Mouse (Mus musculus) embryonic facial prominence, embryonic 15.5 days (tissue): ENCODE data around the gene Son. TPM values are rescaled to one million over a fixed set of nuclear protein-coding genes. Genes with fewer than 3 reads are reported as not detected.
A peak's percentile ranks its signal among the peaks of the same experiment; 100 is the strongest.

Source experiments
- ATAC-seq: fragments of 200-750 bp; cut with Nextera tagmentation; 2 replicates; pipeline ENCODE4 v1.8.0; 2017; ENCODE audit warnings: low read depth, moderate TSS enrichment; ENCODE audit not compliant: insufficient number of reproducible peaks, low FRiP score, low TSS enrichment
- H3K27ac ChIP-seq: fragments of 300-500 bp; sonication (generic); replicated peaks from 2 replicates; pipeline ENCODE4 v1.5.1; 2015; ENCODE audit warnings: mild to moderate bottlenecking, inconsistent platforms
- H3K27me3 ChIP-seq: fragments of 300-500 bp; sonication (generic); 2 replicates; pipeline ENCODE4 v1.6.1; 2015; ENCODE audit warnings: inconsistent platforms
- H3K36me3 ChIP-seq: fragments of 300-500 bp; sonication (generic); 2 replicates; pipeline ENCODE4 v1.6.1; 2015; ENCODE audit warnings: mild to moderate bottlenecking, inconsistent platforms
- H3K4me1 ChIP-seq: fragments of 300-500 bp; sonication (generic); 2 replicates; pipeline ENCODE4 v1.6.1; 2015; ENCODE audit warnings: inconsistent platforms
- H3K4me2 ChIP-seq: fragments of 300-500 bp; sonication (generic); replicated peaks from 2 replicates; pipeline ENCODE4 v1.6.1; 2015; ENCODE audit warnings: mild to moderate bottlenecking, inconsistent platforms
- H3K4me3 ChIP-seq: fragments of 300-500 bp; sonication (generic); replicated peaks from 2 replicates; pipeline ENCODE4 v1.5.1; 2015; ENCODE audit warnings: mild to moderate bottlenecking, inconsistent platforms
- H3K9ac ChIP-seq: fragments of 300-500 bp; sonication (generic); 2 replicates; pipeline ENCODE4 v1.6.1; 2015; ENCODE audit warnings: inconsistent platforms
- H3K9me3 ChIP-seq: fragments of 300-500 bp; sonication (generic); replicated peaks from 2 replicates; pipeline ENCODE4 v1.6.1; 2016; ENCODE audit warnings: inconsistent platforms
- WGBS: fragments of 180-500 bp; shearing (Covaris S2); methylation state at CpG from one replicate; pipeline ENCODE4 v1.1.7; 2015; 5-methylcytosine and 5-hydroxymethylcytosine counted together
- polyA plus RNA-seq: library from polyadenylated mRNA; unstranded; fragments of >200 nt; fragmentation: Nextera tagmentation; extraction: Ambion mirVana; gene quantifications from 2 replicates; pipeline ENCODE4 v1.2.1, GENCODE M21; 2015

Gene Son
- polyA plus RNA-seq, 1 experiment from 2014 or later, result 125 TPM

GRCm38 (mm10) chr16:91618511-91619501, 28.5 kb upstream of the Son start, which contains the start of gene Dnajc28:
Gene Dnajc28, minus strand, starts transcription at chr16:91619026.
- 9% methylated on average over 39 of the region's 39 CpGs for WGBS
- peak; percentile 83 for ATAC-seq

GRCm38 (mm10) chr16:91620185-91620584, 27.1 kb upstream of the Son start:
- 0 out of 2 replicates have a peak, but pooled peaks cover 5% of the 10 kb centered on the region for H3K4me1 ChIP-seq
- no peak overlapping the region for H3K9ac ChIP-seq
- WGBS, result 87% methylated on average over 5 of the region's 5 CpGs
- H3K27ac ChIP-seq, result no peak overlapping the region
- no peaks in the 10 kb centered on the region for H3K9me3 ChIP-seq
- H3K4me3 ChIP-seq, result no peak overlapping the region
- H3K27me3 ChIP-seq, result no peaks in the 10 kb centered on the region
- ATAC-seq, result no peak
- H3K4me2 ChIP-seq, result no peak overlapping the region
- peaks cover 53% of the 10 kb centered on the region for H3K36me3 ChIP-seq

More at GRCm38 (mm10) chr16:91618511-91619501, 28.5 kb upstream of the Son start, which contains the start of gene Dnajc28:
- H3K4me1 ChIP-seq, result 0 out of 2 replicates have a peak, but pooled peaks cover 5% of the 10 kb centered on the region
- H3K4me2 ChIP-seq, result peak within 1 kb of the TSS; percentile 70
- H3K9me3 ChIP-seq, result no peaks in the 10 kb centered on the region
- H3K27me3 ChIP-seq, result no peaks in the 10 kb centered on the region
- peaks cover 41% of the 10 kb centered on the region for H3K36me3 ChIP-seq
- H3K27ac ChIP-seq, result no peak within 1 kb of the TSS
- H3K4me3 ChIP-seq, result peak within 1 kb of the TSS; percentile 61
- peak within 1 kb of the TSS; percentile 53 for H3K9ac ChIP-seq

- Histone ChIP-seq H3K27ac (no peak overlapping the region), H3K9ac (no peak overlapping the region), H3K27me3 (no peaks in the 10 kb centered on the region), H3K4me2 (no peak overlapping the region), H3K9me3 (no peaks in the 10 kb centered on the region), H3K4me1 (0 out of 2 replicates have a peak, but pooled peaks cover 5% of the 10 kb centered on the region), H3K36me3 (peaks cover 61% of the 10 kb centered on the region), H3K4me3 (no peak overlapping the region)
- 87% methylated on average over 11 of the region's 11 CpGs for WGBS
- ATAC-seq, result no peak
Observed at GRCm38 (mm10) chr16:91620991-91621390, 26.3 kb upstream of the Son start.

GRCm38 (mm10) chr16:91623074-91623473, 24.2 kb upstream of the Son start:
- 89% methylated on average over 9 of the region's 9 CpGs for WGBS

GRCm38 (mm10) chr16:91627831-91628230, 19.5 kb upstream of the Son start:
- 84% methylated on average over 7 of the region's 7 CpGs for WGBS
- Histone ChIP-seq H3K9ac (no peak overlapping the region), H3K4me1 (no peaks in the 10 kb centered on the region), H3K36me3 (peaks cover 92% of the 10 kb centered on the region), H3K27me3 (no peaks in the 10 kb centered on the region), H3K9me3 (no peaks in the 10 kb centered on the region), H3K4me2 (no peak overlapping the region), H3K27ac (no peak overlapping the region), H3K4me3 (no peak overlapping the region)
- no peak for ATAC-seq

More at GRCm38 (mm10) chr16:91623074-91623473, 24.2 kb upstream of the Son start:
- H3K4me1 ChIP-seq, result 0 out of 2 replicates have a peak, but pooled peaks cover 4% of the 10 kb centered on the region
- no peaks in the 10 kb centered on the region for H3K27me3 ChIP-seq
- H3K9me3 ChIP-seq, result no peaks in the 10 kb centered on the region
- H3K27ac ChIP-seq, result no peak overlapping the region
- no peak overlapping the region for H3K4me2 ChIP-seq
- H3K36me3 ChIP-seq, result peaks cover 79% of the 10 kb centered on the region
- ATAC-seq, result no peak
- no peak overlapping the region for H3K9ac ChIP-seq
- no peak overlapping the region for H3K4me3 ChIP-seq

- whole genome bisulfite sequencing, result 82% methylated on average over 3 of the region's 3 CpGs
- H3K27me3 ChIP-seq, result no peaks in the 10 kb centered on the region
- ATAC-seq, result no peak
- H3K36me3 ChIP-seq, result peaks cover 91% of the 10 kb centered on the region
- H3K27ac ChIP-seq, result no peak overlapping the region
- H3K9me3 ChIP-seq, result no peaks in the 10 kb centered on the region
- H3K9ac ChIP-seq, result no peak overlapping the region
- no peaks in the 10 kb centered on the region for H3K4me1 ChIP-seq
- H3K4me2 ChIP-seq, result no peak overlapping the region
- no peak overlapping the region for H3K4me3 ChIP-seq
Observed at GRCm38 (mm10) chr16:91628673-91629072, 18.6 kb upstream of the Son start.

- no peak overlapping the region for H3K4me2 ChIP-seq
- no peak overlapping the region for H3K27ac ChIP-seq
- H3K36me3 ChIP-seq, result peaks cover 87% of the 10 kb centered on the region
- ATAC-seq, result no peak
- H3K9me3 ChIP-seq, result no peaks in the 10 kb centered on the region
- no peaks in the 10 kb centered on the region for H3K4me1 ChIP-seq
- WGBS, result 82% methylated on average over 4 of the region's 4 CpGs
- no peaks in the 10 kb centered on the region for H3K27me3 ChIP-seq
- H3K9ac ChIP-seq, result no peak overlapping the region
- no peak overlapping the region for H3K4me3 ChIP-seq
Observed at GRCm38 (mm10) chr16:91629749-91630148, 17.6 kb upstream of the Son start.

- no peak overlapping the region for H3K9ac ChIP-seq
- no peak overlapping the region for H3K4me3 ChIP-seq
- H3K27ac ChIP-seq, result no peak overlapping the region
- ATAC-seq, result no peak
- H3K4me2 ChIP-seq, result no peak overlapping the region
- 88% methylated on average over 1 of the region's 1 CpGs for WGBS
- no peaks in the 10 kb centered on the region for H3K27me3 ChIP-seq
- no peaks in the 10 kb centered on the region for H3K9me3 ChIP-seq
- no peaks in the 10 kb centered on the region for H3K4me1 ChIP-seq
- H3K36me3 ChIP-seq, result peaks cover 87% of the 10 kb centered on the region
Observed at GRCm38 (mm10) chr16:91630584-91630983, 16.7 kb upstream of the Son start.

GRCm38 (mm10) chr16:91632439-91632838, 14.9 kb upstream of the Son start:
- WGBS, result 93% methylated on average over 5 of the region's 5 CpGs
- Histone ChIP-seq H3K9ac (no peak overlapping the region), H3K4me3 (no peak overlapping the region), H3K27ac (no peak overlapping the region), H3K36me3 (peaks cover 90% of the 10 kb centered on the region), H3K4me1 (no peaks in the 10 kb centered on the region), H3K9me3 (no peaks in the 10 kb centered on the region), H3K27me3 (no peaks in the 10 kb centered on the region), H3K4me2 (no peak overlapping the region)
- no peak for ATAC-seq

- Histone ChIP-seq H3K27ac (no peak overlapping the region), H3K4me3 (no peak overlapping the region), H3K4me2 (no peak overlapping the region), H3K36me3 (peaks cover 90% of the 10 kb centered on the region), H3K9ac (no peak overlapping the region), H3K4me1 (no peaks in the 10 kb centered on the region), H3K9me3 (no peaks in the 10 kb centered on the region), H3K27me3 (no peaks in the 10 kb centered on the region)
- no peak for ATAC-seq
- 94% methylated on average over 7 of the region's 7 CpGs for WGBS
Observed at GRCm38 (mm10) chr16:91632940-91633339, 14.4 kb upstream of the Son start.

- WGBS, result 84% methylated on average over 12 of the region's 12 CpGs
- Histone ChIP-seq H3K4me3 (no peak overlapping the region), H3K4me1 (no peaks in the 10 kb centered on the region), H3K27ac (no peak overlapping the region), H3K36me3 (peaks cover 90% of the 10 kb centered on the region), H3K9ac (no peak overlapping the region), H3K9me3 (no peaks in the 10 kb centered on the region), H3K4me2 (no peak overlapping the region), H3K27me3 (no peaks in the 10 kb centered on the region)
- no peak for ATAC-seq
Observed at GRCm38 (mm10) chr16:91633641-91634040, 13.7 kb upstream of the Son start.
